Mouse (Mus musculus) lung, adult 2 months (tissue): ENCODE measurements at regions not wholly inside any gene's neighbourhood (a gene's known extent, or its start where the extent isn't known, plus 50 kb on each side); places are given as distances from the start of the nearest gene placed in this dataset.

Source experiments
- CTCF ChIP-seq: fragments of 200-500 bp; IDR thresholded peaks from 2 replicates; pipeline ENCODE4 v1.5.1; 2011; ENCODE audit warnings: mild to moderate bottlenecking, low read length, control low read depth; ENCODE audit not compliant: insufficient read depth
- POLR2A ChIP-seq: fragments of 200-500 bp; IDR thresholded peaks from 2 replicates; pipeline ENCODE4 v1.6.1; 2011; ENCODE audit warnings: low read depth, mild to moderate bottlenecking, control low read depth, low read length, borderline replicate concordance; ENCODE audit errors: extremely low read depth

- no peak for TF ChIP-seq CTCF
- no peak for TF ChIP-seq POLR2A
Measured at GRCm38 (mm10) chr5:49818832-49819231, 240.0 kb downstream of the Adgra3 start.
